Mouse (Mus musculus) CD4-positive, CD25-positive, alpha-beta regulatory T cell, adult 2 months (primary cell): ENCODE measurements around the gene Akap2.
A peak's percentile ranks its signal among the peaks of the same experiment; 100 is the strongest.

Experiments used
- DNase-seq: peaks from one replicate; pipeline ENCODE4 v3.0.0-alpha.2; 2012; ENCODE audit warnings: low read depth, low spot score

Gene Akap2

DNA sequence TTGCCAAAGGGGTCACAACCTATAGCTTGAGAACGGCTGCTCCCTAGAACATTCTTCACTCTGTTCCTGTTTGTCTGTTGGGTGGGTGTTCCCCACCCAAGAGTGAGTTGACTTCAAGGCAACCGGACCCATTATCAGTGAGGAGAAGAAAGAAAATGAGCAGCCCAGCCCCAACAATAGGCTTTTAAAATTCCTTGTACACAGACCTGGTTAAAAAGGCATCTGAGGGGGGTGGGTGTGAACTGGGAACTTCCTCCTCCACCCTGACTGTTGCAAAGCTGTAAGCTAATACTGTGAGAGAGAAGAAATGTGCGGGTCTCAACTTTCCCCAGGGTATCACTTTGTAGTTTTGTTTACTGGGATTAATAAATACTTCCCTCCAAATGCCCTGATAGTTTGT lies 77.1 kb downstream of the Akap2 start:
- no peak for DNase-seq

DNA sequence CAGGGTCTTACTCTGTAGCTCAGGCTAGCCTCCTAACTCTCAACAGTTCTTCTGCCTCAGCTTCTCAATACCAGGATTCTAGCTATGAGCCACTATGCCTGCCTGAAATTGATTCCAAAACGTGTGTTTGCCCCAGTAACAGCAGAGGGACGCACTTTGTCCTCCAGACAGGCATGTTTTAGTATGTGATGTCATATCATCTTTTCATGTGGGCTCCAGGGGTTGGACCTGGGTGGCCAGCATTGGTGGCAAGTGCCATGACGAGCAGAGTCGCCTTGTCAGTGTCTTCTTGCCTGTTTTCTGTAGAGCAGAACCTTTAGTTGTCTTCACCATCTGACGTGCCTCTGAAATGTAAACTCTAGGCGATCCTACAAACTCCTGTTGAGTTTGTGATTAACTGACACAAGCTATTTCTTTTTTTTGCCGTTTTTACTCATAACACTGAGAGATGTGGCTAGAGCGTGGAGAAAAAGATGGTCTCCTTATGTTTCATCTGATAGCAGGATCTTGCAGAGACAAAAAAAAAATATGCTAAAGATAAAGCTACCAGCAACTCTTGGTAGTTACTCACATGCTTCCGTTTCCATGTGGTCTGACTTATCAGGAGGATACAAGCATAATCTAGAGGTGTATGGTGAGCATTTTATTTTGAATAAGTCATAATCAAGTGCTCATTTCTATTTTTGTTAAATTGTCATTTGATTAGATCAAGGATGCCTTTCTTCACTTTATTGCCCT lies 80.3 kb downstream of the Akap2 start:
- DNase-seq = no peak

DNA sequence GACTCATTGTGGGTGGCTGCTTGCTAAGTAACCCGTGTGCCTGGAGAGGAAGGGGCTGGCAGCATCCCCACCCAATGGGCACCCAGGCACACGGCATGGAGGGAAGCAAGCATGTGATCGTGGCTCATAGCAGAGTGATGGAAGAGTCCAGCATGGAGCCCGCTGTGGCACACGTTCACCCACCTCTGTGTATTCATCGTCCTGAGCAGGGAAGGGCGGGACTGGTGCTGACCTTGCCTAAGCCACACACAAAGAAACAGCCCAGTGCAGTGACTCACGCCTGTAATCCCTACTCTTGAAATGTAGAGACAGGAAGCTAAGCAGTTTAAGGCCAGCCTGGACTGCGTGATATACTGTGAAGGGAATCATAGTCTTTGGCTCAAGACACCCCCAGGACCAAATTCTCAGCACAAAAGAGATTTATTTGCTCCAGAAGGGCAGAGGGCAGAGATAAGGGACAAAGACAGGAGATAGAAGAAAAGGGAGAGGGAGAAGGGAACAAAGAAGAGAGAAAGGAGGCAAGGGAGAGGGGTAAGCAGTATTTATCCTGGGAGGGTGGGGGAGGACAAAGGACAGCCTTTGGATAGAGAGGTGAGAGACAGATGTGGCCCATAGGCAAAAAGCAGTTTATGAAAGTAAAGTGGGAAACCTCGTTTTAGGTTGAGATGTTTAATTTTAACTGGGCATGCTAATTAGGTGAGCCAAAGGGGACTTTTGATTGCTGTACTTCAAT lies 81.0 kb downstream of the Akap2 start:
- DNase-seq = no peak

DNA sequence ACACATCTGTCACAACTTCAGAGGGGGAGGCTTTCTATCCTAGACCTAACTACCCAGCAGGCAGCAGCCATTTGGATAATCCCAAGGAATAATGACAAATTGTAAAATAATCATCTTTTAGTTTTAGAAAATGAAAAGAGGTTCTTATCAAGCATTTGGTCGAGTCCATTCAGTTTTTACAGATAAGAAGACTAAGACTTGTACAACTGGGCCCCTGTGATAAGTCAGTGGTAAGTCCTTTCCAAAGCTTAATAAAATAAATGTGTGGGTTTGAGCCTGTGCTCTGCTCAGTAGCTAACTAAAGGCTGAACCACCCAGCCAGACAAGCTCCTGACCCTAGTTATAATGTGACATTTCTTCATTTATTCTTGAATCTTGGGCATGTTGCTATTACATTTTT lies 81.8 kb downstream of the Akap2 start:
- no peak for DNase-seq

DNA sequence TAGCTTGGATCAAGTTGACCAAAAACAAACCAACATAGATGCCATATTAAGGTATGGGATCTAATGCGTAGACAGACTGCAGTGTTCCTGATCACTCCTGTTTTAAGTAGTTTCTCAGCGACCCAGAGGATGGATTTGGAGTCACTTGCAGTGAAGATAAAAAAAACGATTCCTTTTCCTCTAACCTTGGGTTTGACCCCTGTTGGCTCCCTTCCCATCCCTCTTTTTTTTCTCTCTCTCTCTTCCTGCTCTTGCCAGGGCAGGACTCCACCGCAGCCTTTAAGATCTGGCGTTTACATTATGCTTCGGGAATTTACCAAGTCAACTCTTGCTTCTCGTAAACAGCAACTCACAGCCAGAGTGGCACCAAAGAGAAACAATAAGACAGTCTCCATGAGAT lies 83.8 kb downstream of the Akap2 start:
- DNase-seq = no peak

DNA sequence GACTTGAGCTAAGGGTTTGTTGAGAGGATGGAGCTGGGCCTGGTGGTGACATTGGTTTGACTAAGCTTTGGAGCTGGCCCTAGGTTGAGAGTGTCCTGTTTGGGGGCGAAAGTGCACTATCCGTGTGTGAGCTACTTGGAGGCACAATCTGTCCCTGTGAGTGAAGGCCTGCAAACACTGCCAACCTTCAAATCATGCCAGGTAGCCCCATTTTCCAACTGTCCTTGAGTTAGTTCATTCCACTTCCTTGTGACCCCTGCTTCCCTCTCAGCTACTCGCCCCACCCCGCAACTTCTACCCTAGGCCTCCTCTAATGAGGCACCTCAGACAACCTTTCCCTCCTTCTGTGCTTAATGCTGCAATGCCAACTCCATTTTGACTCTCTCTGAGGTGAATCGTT lies 84.5 kb downstream of the Akap2 start:
- DNase-seq = no peak

DNA sequence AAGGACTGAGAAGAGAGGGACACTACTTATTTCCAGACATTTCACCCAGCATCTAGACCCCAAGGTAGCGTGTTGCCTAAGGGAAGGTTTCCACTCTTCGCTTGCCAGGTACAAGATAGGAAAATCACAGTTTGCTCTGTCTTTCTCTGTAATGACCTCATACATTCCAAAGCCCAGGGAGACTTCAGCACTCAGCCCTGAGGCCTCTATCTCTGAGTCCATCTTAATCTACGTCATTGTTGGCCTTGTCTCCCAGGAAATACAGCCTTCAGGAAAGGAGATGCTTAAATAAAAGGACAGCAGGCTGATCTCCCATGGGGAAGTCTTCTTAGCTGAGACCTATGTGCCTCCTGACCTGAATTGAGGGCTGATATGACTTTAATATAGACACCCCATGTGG lies 85.0 kb downstream of the Akap2 start:
- DNase-seq = no peak

DNA sequence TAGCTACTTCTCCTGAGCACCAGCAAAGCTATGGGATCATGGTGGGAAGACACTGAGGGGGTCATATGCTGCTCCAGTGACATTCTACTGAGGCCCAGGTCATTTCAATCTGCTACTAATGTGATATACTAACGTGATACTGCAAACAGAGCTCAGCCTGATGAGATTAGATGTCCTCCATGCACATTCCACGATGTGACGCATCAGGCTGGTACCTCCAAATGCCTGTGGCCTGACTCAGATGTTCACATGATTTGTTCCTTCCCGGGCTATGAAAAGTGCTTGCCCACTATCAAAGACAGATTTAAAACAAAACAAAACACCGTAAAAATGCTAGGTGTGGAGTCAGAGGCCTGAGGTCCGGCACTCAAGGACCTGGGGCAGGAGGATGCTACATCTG lies 87.4 kb downstream of the Akap2 start:
- DNase-seq = no peak

DNA sequence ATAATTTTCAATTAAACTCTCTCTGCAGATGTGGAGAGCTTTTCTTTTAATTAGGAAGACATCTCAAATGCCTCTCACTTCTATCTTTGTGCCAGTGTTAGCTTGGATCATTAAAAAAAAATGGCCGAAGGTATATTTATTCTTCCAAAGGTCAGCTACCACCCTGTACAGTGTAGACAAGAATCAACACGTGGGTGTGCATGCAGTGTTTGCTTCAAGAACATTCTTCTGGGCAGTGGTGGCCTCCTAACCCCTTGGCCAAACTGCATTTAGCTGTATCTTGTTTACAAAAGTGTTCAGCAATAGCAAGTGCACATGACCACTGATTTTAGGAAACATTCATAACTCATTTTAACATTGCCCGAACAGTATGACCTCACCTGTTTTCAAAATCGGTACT lies 92.0 kb downstream of the Akap2 start:
- DNase-seq = no peak

DNA sequence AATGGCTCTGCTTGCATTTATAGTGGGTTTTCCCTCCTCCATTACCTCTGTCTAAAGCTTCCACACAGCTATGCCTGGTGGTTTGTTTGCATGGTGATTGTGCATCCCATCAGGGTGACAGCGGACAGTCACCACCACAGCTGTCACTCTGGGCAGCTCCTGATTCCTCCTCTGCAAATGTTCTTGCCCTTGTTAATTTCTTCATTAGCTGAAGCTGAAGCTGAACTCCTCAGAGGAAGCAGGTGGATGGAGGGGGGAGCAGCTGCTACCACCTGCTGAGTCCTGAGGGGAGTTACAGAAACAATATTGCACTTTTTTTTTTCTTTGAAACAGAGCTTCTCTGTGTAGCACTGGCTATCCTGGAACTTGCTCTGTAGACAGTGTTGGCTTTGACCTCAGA lies 94.6 kb downstream of the Akap2 start:
- DNase-seq = no peak

DNA sequence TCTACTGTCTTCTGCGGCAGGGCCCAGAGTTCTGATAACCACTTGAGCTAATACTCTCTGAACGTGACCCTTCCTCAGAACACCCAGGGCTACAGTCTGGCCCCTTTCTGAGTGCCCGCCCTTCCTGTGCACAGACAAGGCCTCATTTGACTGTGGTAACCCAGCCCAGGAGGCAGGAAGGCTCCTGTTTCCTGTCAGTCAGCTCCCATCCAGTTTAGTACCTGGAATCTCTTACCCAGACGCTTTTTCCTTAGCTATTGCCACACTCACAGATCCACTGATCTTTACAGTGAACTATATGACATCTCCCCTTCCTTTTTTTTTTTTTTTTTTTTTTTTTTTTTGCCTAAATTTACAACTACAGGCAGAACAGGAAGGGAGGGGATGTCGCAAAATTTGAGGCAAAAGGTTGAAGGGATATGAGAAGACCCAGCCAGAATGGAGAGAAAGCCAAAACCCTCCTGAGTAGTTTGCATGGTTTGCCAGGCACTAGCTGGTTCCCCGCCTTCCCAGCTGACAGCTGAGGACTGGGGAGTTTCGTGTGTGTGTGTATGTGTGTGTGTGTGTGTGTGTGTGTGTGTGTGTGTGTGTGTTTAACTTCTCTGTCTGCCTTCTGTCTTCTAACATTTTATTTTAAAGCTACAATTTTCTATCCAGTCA lies 95.6 kb downstream of the Akap2 start:
- DNase-seq = peak; percentile 29

DNA sequence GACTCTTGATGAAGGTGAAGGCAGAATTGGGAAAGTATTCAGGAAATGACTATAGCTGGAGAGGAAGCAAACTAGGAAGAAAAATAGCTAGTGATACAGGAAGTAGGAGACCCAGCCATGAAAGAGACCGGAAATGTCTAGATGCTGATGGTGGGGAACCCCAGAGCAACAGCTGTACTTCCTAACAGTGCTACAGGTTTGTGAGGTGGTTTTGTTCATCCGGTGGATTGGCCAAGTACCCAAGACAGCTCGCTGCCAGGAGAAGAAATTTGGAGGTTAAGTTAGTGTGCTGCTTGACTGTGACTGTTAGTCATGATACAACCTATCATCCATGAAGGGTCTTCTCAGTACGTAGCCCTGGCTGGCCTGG lies 96.1 kb downstream of the Akap2 start:
- DNase-seq = peak; percentile 82

DNA sequence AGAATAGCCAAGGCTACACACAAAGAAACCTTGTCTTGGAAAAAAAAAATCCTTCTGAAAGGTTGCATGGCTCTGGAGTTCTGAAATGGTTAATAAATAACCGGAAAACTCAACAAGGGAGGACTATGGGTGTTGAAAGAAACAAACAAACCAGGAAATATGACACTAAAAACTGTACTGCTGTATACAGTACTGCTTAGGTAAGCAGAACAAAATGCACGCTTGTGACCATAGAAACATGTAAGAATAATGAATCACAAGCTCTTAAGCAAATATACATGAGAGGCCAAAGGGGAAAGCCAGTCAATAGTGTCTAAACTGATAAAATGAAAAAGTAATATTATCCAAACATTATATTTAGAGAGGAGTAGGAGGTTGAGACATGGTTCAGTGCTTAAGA lies 97.9 kb downstream of the Akap2 start:
- DNase-seq = no peak

DNA sequence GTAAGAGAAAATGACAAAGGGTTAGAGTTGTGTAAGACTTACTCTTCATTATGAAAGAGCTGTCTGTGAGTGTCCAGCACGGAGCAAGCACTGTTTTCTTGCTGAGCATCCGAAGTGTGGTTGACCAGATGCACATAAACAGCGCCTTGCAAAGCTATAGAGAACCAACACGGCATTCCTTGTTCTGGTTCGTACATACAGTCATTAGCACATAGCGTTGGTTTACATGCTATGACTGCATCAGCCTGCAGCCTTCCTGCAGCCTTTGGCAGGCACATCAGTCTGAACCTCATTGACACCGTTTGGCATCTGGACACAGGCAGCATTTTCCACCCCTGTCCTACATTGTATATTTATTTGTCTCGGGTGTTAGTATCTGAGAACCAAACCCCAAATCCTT lies 98.7 kb downstream of the Akap2 start:
- no peak for DNase-seq

DNA sequence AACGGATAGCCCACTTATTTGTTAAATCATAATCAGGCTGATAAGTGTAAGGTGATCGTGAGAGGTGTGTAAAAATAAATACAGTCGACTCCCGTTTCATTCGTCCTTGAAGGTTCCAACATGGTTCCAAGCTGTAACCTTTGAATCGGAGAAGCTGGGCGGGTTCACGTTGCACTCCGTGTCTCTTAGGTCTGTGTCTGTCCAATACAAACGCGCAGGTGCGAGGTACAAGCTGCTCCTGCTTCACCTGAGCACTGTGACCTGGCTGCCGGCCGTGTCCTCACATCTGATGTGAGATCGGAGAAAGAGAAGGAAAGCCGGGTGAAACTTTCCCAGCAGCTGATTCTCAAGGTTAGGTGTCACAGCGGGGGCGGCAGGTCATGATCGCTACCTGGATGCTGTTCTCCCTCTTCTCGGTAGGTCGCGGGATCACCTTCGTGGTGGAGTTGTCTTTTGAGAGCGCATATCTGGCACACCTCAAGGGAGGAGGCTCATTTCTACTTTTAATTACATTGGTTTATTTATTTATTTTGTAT lies 103.5 kb downstream of the Akap2 start:
- DNase-seq = no peak

DNA sequence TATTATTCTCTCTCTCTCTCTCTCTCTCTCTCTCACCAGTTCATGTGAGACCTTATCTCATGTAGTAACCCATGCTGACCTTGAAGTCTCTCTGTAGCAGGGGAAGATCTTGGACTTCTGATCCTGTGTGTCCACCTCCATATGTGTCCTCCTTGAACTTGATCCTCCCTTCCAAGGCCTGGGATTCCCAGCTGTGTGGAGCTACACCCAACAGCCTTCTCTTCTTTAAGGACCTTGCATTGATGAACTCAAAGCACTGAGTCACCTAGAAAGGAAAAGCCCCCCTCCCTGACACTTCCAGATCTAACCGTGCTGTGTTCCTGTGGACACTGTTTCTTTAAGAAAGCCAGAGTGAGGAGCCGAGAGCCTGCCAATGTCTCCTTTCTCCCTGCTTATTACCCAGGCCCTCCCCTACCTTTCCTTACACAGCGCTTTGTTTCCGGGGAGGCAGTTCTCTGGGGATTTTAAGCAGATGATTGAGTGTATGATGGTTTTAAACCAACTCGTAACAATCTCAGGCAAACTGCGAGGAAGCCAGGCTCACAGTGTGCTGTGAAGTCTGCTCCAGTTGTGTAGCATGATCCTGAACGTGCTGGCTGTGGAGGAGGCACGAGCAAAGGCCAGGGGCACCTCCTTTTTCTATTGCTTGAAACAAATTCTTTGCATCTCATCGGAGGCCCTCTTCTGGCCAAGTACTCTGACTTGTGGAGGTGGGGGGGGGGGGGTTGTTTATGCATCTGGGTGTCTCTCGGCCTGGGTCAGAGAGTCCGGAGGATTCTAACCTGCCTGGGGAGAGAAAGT lies 104.3 kb downstream of the Akap2 start:
- DNase-seq = no peak

DNA sequence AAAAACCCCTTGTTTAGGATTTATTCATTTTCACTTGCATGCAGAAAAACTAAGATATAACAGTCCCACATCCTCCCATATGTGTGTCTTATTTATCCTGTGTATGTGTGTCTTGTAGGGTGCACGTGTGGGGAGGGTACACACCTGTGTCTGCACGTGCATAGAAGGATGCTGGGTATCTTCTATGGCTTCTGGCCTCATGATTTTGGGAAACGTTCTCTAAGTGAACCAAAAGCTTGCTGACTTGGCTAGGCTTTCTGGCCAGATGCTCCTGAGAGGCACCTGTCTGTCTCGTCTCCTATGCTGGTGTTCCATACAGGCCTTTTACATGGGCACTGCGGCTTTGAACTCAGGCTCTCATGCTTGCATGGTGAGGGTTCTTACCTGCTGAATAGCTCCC lies 105.2 kb downstream of the Akap2 start:
- no peak for DNase-seq

DNA sequence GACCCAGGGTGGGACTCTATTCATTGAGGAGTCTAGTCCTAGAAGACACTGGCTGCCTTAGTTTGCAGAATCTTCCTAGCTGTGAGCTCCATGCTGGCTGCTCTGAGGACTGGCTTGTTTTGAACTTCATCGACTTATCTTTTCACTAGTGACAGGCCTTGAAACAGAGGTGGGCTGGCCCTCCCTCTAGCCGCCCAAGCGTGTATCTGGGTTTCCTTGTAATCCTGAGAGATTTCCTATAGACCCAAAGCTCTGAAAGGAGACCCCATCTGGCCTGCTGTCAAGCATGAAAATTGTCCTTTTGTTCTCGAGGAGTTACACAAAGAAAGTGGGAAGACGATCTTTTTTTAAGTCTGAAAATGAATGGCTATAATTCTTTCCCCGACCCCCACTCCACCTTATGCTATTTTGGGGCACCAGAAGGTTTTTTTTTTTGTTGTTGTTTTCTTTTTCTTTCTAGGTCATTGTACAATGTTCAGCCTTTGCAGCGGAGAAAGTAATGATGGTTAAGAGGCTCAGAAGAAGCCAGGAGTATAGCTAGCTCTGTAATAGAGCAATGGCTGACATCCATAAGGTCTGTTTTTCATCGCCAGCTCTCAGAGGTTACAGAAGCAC lies 107.3 kb downstream of the Akap2 start:
- no peak for DNase-seq

DNA sequence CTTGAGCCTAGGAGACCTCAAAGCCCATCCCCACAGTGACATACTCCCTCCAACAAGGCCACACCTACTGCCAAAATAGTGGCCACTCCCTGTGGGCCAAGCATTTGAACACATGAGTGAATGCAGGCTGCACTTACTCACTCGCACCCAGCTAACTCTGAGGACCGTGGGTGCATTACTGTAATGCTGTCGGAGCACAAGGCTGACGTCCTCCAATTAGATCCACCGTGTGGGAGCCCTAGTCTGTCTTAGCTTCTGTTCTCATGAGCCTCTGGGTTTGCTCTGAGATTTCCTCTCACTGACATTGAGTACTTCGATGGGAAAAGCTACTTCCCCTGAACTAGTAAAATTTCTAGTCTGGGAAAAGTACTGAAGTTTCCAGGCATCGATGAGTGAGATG lies 108.8 kb downstream of the Akap2 start:
- DNase-seq = no peak

DNA sequence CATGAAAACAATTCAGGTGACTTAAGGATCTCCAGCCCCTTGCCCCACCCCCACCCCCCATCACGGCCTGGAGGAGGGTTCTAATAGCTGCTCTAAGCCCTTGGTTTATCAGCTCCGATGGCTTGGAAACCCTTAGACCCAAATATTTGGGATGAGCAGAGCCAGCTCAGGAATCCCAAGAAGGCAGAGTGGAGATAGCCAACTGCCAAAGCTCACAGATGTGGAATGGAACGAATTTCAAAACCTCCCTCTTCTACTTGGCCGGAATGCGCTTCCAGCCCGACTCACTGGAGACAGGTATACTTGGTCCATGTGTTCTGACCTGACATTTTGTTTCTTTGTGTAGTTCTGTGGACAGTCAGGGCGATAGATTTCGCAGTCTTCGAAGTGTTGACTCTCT lies 111.7 kb downstream of the Akap2 start:
- DNase-seq = no peak

DNA sequence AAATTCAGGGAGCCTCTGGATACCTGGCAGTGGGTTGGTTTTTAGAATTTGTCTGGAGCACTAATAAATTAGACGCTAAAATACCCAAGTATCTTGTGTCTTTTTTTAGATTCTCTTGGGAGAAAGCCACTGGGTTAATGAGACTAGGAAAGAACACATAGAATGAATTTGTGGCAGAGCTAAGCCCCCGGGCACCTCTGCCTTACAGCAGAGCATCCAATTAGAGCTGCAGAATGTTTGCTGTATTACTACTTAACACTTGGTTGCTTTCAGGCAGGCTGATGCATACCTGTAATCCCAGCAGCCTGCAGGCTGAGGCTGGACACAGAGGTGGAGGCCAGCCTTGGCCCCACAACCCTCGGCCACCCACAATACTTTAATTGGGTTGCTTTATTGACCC lies 112.3 kb downstream of the Akap2 start:
- no peak for DNase-seq

DNA sequence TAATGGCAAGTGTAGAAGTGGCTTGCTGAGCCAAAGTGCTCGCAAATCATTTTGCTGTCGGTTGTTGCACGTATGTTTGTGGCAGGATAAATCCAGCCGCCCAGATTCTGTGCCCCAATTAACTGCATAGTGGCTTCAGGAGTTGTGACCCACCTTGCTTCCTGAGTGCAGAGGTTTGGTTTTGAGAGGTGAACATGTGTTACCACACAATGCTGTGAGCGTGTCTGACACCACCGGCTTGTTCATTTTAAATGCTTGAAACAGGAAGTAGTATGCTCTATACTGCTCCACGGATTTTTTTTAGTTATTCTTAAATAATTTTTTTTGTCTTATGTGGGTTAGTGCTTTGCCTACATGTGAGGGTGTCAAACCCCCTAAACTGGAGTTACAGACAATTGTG lies 114.9 kb downstream of the Akap2 start:
- peak; percentile 30 for DNase-seq
